Mouse (Mus musculus): ENCODE measurements around the gene Inpp5d. TPM values are rescaled to one million over a fixed set of nuclear protein-coding genes. Genes with fewer than 3 reads are reported as not detected.

Inpp5d gene
- polyA plus RNA-seq, 1 experiment from 2014 or later: 3.2 TPM

DNA sequence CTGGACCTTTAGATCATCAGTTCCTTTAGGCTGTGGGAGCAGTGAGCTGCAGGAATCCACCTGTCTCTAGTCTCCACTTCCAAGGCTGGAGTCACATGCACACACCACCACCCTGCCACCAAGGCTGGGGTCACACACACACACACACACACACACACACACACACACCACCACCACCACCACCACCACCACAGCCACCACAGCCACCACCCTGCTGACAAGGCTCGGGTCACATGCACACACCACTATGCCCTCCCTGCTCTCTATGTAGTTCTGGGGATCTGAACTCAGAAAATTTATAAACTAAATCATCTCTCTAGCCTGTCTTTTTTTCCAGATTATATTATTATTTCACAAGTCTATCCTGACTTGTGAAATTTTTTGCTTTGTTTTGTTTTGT, 27.7 kb downstream of the Inpp5d start:
- no peaks in the 10 kb centered on the region for H3K4me1 ChIP-seq
- ATAC-seq: no peak
- H3K27me3 ChIP-seq: no peaks in the 10 kb centered on the region
- H3K4me2 ChIP-seq: no peak overlapping the region
- H3K4me3 ChIP-seq: no peak overlapping the region
- 84% methylated on average over 1 of the region's 1 CpGs for WGBS
- H3K36me3 ChIP-seq (ENCODE audit: poor library complexity, severe bottlenecking): no peaks in the 10 kb centered on the region
- no peak overlapping the region for H3K27ac ChIP-seq
- no peaks in the 10 kb centered on the region for H3K9me3 ChIP-seq (replicated peaks)
- H3K9ac ChIP-seq: no peak overlapping the region

DNA sequence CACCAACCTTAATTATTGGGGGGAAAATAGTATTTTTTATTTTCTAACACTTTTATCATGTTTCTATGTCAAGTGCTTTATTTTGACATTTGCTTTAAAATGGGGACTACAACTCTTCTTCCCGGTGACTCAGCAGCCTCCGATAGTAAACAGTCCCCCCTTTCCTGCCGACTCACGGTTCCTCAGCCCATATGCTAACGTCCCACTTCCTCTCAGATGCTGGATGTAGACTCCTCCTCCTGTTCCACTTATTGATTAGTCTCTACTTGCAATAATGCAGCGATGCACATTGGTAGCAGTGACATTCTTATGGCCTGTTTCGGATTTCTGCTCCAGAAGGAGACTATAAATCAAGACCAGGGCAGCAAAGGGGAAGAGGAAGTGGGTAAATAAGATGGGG, 28.5 kb downstream of the Inpp5d start:
- ATAC-seq: no peak
- no peaks in the 10 kb centered on the region for H3K36me3 ChIP-seq (ENCODE audit: poor library complexity, severe bottlenecking)
- H3K4me3 ChIP-seq: no peak overlapping the region
- no peak overlapping the region for H3K9ac ChIP-seq
- no peaks in the 10 kb centered on the region for H3K4me1 ChIP-seq
- 76% methylated on average over 7 of the region's 7 CpGs for WGBS
- no peaks in the 10 kb centered on the region for H3K9me3 ChIP-seq (replicated peaks)
- no peaks in the 10 kb centered on the region for H3K27me3 ChIP-seq
- no peak overlapping the region for H3K27ac ChIP-seq
- H3K4me2 ChIP-seq: no peak overlapping the region

DNA sequence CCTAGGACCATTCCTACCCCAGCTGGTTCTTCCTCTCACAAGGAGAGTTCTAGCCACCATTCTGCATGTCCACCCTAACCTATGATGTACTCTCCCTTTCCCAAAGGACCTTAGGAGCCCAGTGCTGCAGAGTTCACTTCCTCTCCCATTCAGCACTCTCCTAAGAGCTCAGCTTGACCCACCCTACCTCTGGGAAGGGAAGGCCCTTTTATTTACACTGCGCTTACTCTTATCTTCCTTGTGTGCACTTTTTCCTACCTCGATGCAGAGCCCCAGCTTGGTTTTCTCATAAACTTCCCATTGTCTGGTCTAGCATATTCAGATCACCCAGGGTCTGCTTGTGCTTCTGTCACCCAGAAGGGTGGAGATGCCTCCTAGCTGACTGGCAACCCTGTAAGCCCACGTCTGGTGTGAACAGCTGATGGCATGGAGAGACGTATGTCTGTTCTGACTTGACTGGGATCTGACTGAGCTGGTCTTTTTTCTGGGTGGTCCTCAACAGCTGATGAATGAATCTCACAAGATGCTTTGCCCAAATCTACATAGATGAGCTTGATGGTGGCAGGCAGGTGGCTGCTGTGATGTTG, 29.2 kb downstream of the Inpp5d start:
- 80% methylated on average over 4 of the region's 4 CpGs for WGBS
- Histone ChIP-seq H3K4me1 (no peaks in the 10 kb centered on the region), H3K4me2 (no peak overlapping the region), H3K4me3 (no peak overlapping the region), H3K27me3 (no peaks in the 10 kb centered on the region), H3K27ac (no peak overlapping the region), H3K9me3 (replicated peaks) (no peaks in the 10 kb centered on the region), H3K9ac (no peak overlapping the region), H3K36me3 (ENCODE audit: poor library complexity, severe bottlenecking) (no peaks in the 10 kb centered on the region)
- ATAC-seq: no peak

DNA sequence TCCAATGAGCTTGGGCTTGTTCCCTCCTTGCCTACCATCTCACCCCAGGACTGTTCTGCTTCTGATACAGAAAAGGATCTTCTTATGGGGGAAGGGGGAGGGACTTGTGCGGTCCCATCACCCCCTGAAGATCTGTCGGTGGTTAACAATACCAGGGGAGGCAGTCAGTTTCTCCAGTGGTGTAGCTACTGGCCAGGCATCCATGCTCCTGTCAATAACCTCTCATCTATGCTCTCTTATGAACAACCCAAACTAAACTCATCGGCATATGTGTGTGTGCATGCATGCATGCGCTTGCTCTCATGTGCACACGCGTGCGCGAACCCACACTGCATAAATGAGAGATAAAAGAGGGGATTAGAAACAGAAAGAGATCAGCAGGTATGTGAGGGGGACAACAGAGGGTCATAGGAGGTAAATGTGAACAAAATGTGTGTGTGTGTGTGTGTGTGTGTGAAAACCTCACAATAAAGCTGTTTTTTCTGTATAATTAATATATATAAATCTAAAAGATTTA, 29.9 kb downstream of the Inpp5d start:
- no peak overlapping the region for H3K4me3 ChIP-seq
- WGBS: 91% methylated on average over 8 of the region's 8 CpGs
- no peaks in the 10 kb centered on the region for H3K27me3 ChIP-seq
- H3K4me2 ChIP-seq: no peak overlapping the region
- no peak overlapping the region for H3K27ac ChIP-seq
- no peak for ATAC-seq
- H3K36me3 ChIP-seq (ENCODE audit: poor library complexity, severe bottlenecking): no peaks in the 10 kb centered on the region
- H3K9ac ChIP-seq: no peak overlapping the region
- H3K9me3 ChIP-seq (replicated peaks): no peaks in the 10 kb centered on the region
- no peaks in the 10 kb centered on the region for H3K4me1 ChIP-seq

DNA sequence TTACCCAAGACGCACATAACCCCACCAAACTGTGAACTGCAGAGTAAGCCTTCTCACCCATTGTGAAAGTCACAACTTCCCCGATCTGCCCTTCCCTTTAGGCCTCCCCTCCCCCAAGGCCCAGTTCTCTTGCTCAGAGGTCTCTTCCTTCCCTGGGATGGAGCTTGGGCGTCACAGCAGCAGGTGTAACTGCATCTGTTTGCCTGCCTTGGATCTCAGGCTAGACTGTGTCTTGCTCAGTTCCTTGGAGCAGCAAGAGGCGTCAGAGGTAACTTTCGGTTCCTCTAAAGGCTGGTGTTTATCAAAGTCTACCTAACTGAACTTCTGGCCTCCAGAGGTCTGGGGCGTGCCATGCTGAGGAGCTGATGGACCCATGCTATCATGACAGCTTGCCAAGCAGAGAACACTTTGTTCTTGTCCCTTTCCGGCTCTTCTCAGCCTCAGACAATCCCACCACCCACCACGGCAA, 30.5 kb downstream of the Inpp5d start:
- no peaks in the 10 kb centered on the region for H3K27me3 ChIP-seq
- no peak overlapping the region for H3K27ac ChIP-seq
- H3K9ac ChIP-seq: no peak overlapping the region
- H3K36me3 ChIP-seq (ENCODE audit: poor library complexity, severe bottlenecking): no peaks in the 10 kb centered on the region
- no peak overlapping the region for H3K4me3 ChIP-seq
- ATAC-seq: no peak
- 83% methylated on average over 8 of the region's 8 CpGs for WGBS
- H3K4me2 ChIP-seq: no peak overlapping the region
- H3K4me1 ChIP-seq: no peaks in the 10 kb centered on the region
- H3K9me3 ChIP-seq (replicated peaks): no peaks in the 10 kb centered on the region

DNA sequence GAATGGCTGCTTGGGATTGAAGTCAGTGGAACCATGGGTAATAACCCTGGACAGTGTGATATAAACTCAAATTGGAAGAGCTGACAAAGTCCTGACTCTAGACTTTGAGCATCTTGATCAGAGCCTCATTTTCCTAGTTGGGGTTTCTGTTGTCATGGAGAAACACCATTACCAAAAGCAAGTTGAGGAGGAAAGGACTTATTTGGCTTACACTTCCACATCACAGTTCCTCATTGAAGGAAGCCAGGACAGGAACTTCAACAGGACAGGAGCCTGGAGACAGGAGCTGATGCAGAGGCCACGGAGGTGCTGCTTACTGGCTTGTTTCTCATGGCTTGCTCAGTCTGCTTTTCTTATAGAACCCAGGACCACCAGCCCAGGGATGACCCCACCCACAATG, 31.3 kb downstream of the Inpp5d start:
- no peak overlapping the region for H3K9ac ChIP-seq
- no peaks in the 10 kb centered on the region for H3K36me3 ChIP-seq (ENCODE audit: poor library complexity, severe bottlenecking)
- WGBS: 91% methylated on average over 1 of the region's 1 CpGs
- H3K27ac ChIP-seq: no peak overlapping the region
- ATAC-seq: no peak
- H3K9me3 ChIP-seq (replicated peaks): no peaks in the 10 kb centered on the region
- H3K4me3 ChIP-seq: no peak overlapping the region
- H3K4me1 ChIP-seq: no peaks in the 10 kb centered on the region
- H3K27me3 ChIP-seq: no peaks in the 10 kb centered on the region
- H3K4me2 ChIP-seq: no peak overlapping the region

DNA sequence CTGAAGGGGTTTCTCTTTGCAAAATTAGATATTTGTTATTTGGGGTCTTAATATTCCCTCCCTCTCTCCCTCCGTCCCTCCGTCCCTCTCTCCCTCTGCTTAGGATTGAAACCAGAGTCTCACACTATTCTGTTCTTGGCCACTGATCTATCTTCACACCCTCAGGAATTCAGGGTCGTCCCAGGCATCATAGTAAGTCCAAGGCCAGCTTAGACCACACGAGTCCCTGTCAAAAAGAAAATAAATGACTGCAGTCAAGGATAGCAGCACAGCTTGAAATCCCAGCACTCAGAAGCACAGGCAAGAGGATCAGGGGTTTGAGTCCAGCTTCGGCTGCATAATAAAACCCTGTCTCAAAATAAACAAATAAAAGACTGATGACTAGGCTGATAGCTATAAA, 35.0 kb downstream of the Inpp5d start:
- ATAC-seq: no peak

DNA sequence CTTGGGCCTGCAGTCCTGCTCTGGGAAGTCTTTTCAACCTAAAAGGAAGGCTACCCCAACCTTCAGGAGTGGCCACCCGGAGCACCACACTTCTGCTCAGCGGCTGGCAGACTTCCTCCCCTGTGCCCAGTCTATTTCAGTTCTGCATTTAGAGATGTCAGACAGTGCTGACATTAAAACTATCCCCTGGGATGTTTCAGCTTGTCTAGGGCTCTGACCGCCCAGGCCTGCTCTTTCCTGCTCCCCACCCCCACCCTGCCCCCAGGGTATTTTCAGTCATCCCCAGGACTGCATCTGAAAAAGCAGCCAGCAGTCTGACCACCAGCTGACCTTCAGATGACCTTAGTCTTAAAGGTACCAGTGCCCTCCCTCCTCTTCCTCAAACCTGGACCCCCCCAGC, 38.0 kb downstream of the Inpp5d start:
- Histone ChIP-seq H3K9me3 (replicated peaks) (peaks cover 5% of the 10 kb centered on the region; the same call in 1 of the 2 replicates), H3K27ac (no peak overlapping the region), H3K27me3 (no peaks in the 10 kb centered on the region), H3K36me3 (ENCODE audit: poor library complexity, severe bottlenecking) (no peaks in the 10 kb centered on the region), H3K4me3 (no peak overlapping the region), H3K4me2 (no peak overlapping the region), H3K9ac (no peak overlapping the region), H3K4me1 (no peaks in the 10 kb centered on the region)
- ATAC-seq: no peak
- WGBS: 81% methylated on average over 3 of the region's 3 CpGs

More for the DNA sequence above, 35.0 kb downstream of the Inpp5d start:
- Histone ChIP-seq H3K4me3 (no peak overlapping the region), H3K27me3 (no peaks in the 10 kb centered on the region), H3K4me2 (no peak overlapping the region), H3K4me1 (no peaks in the 10 kb centered on the region), H3K9me3 (replicated peaks) (no peaks in the 10 kb centered on the region), H3K27ac (no peak overlapping the region), H3K36me3 (ENCODE audit: poor library complexity, severe bottlenecking) (no peaks in the 10 kb centered on the region), H3K9ac (no peak overlapping the region)
- WGBS: 72% methylated on average over 5 of the region's 5 CpGs

DNA sequence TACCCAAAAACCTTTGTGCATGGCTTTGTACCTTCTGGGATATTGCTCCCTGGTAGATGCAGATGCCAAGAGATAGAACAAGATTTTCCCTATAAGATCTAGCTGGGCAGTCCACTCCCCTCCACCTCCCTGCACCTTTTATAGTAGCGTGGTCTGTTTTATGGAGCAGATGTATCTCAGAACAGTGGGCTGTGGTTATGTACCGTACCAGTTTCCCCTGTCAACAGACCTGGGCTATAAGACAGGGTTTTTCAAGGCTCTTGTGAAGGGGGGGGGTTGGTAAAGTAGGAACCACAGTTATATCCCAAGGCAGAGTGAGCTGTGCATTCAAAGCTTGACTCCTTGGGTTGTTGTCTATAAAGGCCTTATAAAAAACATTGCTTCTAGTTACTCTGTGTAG, 38.4 kb downstream of the Inpp5d start:
- Histone ChIP-seq H3K27ac (no peak overlapping the region), H3K36me3 (ENCODE audit: poor library complexity, severe bottlenecking) (no peaks in the 10 kb centered on the region), H3K9ac (no peak overlapping the region), H3K4me3 (no peak overlapping the region), H3K4me1 (no peaks in the 10 kb centered on the region), H3K4me2 (no peak overlapping the region), H3K27me3 (no peaks in the 10 kb centered on the region), H3K9me3 (replicated peaks) (peaks cover 5% of the 10 kb centered on the region; the same call in 1 of the 2 replicates)
- ATAC-seq: no peak
- 89% methylated on average over 2 of the region's 2 CpGs for WGBS

DNA sequence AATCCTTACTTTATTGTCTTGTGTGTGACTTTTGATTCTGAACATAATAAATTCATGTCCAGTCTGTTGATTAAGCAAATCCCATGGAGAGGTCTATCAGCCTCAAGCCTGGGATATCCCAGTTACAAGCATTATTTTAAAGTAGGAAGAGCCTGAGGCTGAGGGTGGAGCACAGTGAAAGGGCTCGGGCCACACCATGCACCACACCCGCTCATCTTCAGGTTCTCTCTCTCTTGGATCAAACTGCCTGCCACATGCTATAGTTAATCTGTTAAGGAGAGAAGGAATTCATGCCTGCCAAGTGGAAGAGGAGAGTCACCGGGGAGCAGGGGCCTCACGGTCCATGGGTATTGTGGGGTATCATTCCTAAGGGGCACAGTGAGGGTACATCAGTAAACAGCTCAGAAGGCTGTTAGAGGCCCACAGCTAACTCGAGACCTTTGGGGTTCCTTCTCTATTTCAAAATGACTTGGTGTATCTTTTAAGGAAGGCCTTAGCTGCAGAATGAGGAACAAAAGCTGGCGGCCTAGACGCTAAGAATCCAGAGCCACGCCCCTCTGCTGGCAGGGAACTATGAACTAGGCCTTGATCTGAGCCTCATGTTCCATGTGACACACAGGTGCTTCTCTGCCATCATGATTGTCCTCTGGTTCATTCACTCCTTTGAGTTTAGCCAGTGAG, 39.0 kb downstream of the Inpp5d start:
- no peaks in the 10 kb centered on the region for H3K27me3 ChIP-seq
- H3K9ac ChIP-seq: no peak overlapping the region
- H3K4me3 ChIP-seq: no peak overlapping the region
- 75% methylated on average over 8 of the region's 8 CpGs for WGBS
- H3K4me1 ChIP-seq: no peaks in the 10 kb centered on the region
- H3K9me3 ChIP-seq (replicated peaks): peaks cover 5% of the 10 kb centered on the region; the same call in 1 of the 2 replicates
- no peak overlapping the region for H3K27ac ChIP-seq
- no peaks in the 10 kb centered on the region for H3K36me3 ChIP-seq (ENCODE audit: poor library complexity, severe bottlenecking)
- no peak overlapping the region for H3K4me2 ChIP-seq
- no peak for ATAC-seq

DNA sequence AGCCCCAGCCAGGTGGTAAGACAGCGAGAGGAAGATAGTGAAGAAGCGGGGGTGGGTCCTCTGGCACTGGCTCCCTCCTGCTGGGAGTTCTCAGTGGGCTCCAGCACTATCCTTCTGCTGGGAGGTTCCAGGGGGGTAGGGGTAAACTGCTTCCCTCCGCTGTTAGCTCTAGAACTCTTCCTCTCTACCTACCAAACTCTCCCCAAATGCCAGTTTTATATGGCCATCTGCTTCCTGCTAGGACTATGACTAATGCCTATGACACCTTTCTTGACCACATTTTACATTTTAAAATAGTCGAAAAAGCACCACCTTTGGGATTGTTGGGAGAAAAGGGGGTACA, 39.5 kb downstream of the Inpp5d start:
- no peaks in the 10 kb centered on the region for H3K36me3 ChIP-seq (ENCODE audit: poor library complexity, severe bottlenecking)

DNA sequence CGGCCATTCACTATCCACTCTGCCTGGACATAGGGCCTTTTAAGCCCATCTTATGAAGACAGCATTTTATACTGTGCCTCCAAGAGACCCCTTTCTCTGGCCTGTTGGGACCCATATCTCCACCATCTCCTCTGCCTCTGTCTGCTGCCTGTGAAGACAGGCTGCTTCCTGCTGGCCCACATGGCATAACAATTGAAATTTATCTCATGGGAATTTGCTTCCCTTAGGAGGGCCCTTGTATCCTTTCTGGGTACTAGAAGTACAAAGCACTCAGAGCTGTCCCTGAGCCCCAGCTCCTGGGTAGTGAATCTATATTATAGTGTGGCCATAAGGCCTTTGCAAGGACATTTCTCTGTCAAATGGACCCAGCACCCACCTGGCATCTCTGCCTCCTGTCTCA, 40.6 kb downstream of the Inpp5d start:
- H3K4me3 ChIP-seq: no peak overlapping the region
- H3K27me3 ChIP-seq: no peaks in the 10 kb centered on the region
- H3K27ac ChIP-seq: no peak overlapping the region
- H3K9ac ChIP-seq: no peak overlapping the region
- WGBS: 78% methylated on average over 1 of the region's 1 CpGs
- H3K36me3 ChIP-seq (ENCODE audit: poor library complexity, severe bottlenecking): no peaks in the 10 kb centered on the region
- H3K4me2 ChIP-seq: no peak overlapping the region
- ATAC-seq: no peak
- peaks cover 5% of the 10 kb centered on the region; the same call in 1 of the 2 replicates for H3K9me3 ChIP-seq (replicated peaks)
- H3K4me1 ChIP-seq: no peaks in the 10 kb centered on the region

More for the DNA sequence above, 39.5 kb downstream of the Inpp5d start:
- H3K4me3 ChIP-seq: no peak overlapping the region
- peaks cover 5% of the 10 kb centered on the region; the same call in 1 of the 2 replicates for H3K9me3 ChIP-seq (replicated peaks)
- no peaks in the 10 kb centered on the region for H3K4me1 ChIP-seq
- no peaks in the 10 kb centered on the region for H3K27me3 ChIP-seq
- no peak overlapping the region for H3K9ac ChIP-seq
- no peak overlapping the region for H3K27ac ChIP-seq
- ATAC-seq: no peak
- 76% methylated on average over 4 of the region's 4 CpGs for WGBS
- H3K4me2 ChIP-seq: no peak overlapping the region
